11 mouse cellular contexts compared by ENCODE assay signal in the genomic region with DNA sequence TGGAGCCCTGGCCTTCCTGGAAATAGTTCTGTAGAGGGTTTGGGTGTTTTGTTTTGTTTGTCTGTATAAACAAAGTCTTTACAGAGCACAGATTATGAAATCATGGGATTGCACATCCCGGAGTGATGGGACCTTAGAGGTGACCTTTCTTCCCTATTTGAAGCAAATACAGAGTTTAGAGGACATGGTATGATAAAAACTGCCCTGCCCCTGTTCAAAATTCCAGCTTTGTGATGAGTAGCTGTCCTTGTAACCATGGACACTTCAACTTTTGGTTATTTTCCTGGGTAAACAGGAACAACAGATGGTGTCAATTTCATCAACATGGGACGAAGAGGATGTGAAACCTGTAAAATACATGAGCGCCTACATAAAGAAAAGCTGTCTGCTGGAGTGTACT. TPM values are rescaled to one million over a fixed set of nuclear protein-coding genes. Genes with fewer than 3 reads are reported as not detected.
DNase-seq lines count a peak whose midpoint lies in the region; ATAC-seq and TF ChIP-seq lines count a peak whose summit lies in the region.
"Had no signal": no experiment of that assay in that cellular context is flagged by ENCODE, and none has a peak within 500 bp of the region (broad histone marks: within the 10 kb centered on the region; RNA-seq: fewer than 3 reads in every experiment).

No protein-coding gene starts in this region.

- no peak overlapping the region for H3K4me2 ChIP-seq in midbrain, postnatal 0 days (ENCODE audit: low read depth, low read length, poor library complexity, severe bottlenecking)
- peak overlapping the region; percentile 79 for H3K4me2 ChIP-seq in liver, embryonic 16.5 days (ENCODE audit: low read depth, low read length)
- H3K4me2 ChIP-seq in stomach, embryonic 16.5 days (ENCODE audit: low read depth, low read length) = peak overlapping the region; percentile 9; the same call in 1 of the 2 replicates

- intact Hi-C loops in gastrocnemius, adult 2 months (cut with DNase I) = no loop called here

- WGBS in midbrain, embryonic 10.5 days = 90% methylated on average over 3 of the region's 3 CpGs
- WGBS in midbrain, postnatal 0 days = 90% methylated on average over 3 of the region's 3 CpGs
- WGBS in liver, embryonic 16.5 days (ENCODE audit: insufficient replicate concordance) = 74% methylated on average over 3 of the region's 3 CpGs
- 77% methylated on average over 3 of the region's 3 CpGs for WGBS in stomach, embryonic 16.5 days

- H3K27me3 ChIP-seq in midbrain, embryonic 10.5 days (ENCODE audit: low read depth, poor library complexity, severe bottlenecking) = no peaks in the 10 kb centered on the region
- no peaks in the 10 kb centered on the region for H3K27me3 ChIP-seq in midbrain, postnatal 0 days (ENCODE audit: insufficient read depth, low read length)
- H3K27me3 ChIP-seq in liver, embryonic 16.5 days (ENCODE audit: control insufficient read depth, insufficient read depth, low read depth, low read length) = no peaks in the 10 kb centered on the region
- H3K27me3 ChIP-seq in stomach, embryonic 16.5 days (ENCODE audit: control insufficient read depth, insufficient read depth, low read length) = no peaks in the 10 kb centered on the region
- H3K27me3 ChIP-seq: heart, embryonic 15.5 days had no signal

- H3K9me3 ChIP-seq in midbrain, embryonic 10.5 days (replicated peaks) = no peaks in the 10 kb centered on the region
- no peaks in the 10 kb centered on the region for H3K9me3 ChIP-seq in midbrain, postnatal 0 days (ENCODE audit: low read length)
- H3K9me3 ChIP-seq in liver, embryonic 16.5 days (replicated peaks; ENCODE audit: control insufficient read depth, low read length) = no peaks in the 10 kb centered on the region
- no peaks in the 10 kb centered on the region for H3K9me3 ChIP-seq in stomach, embryonic 16.5 days (replicated peaks; ENCODE audit: control insufficient read depth, low read length)
- H3K9me3 ChIP-seq: heart, embryonic 15.5 days had no signal

- no peak overlapping the region; the same call in 1 of the 2 replicates for H3K4me3 ChIP-seq in gastrocnemius, adult 2 months
- H3K4me3 ChIP-seq in midbrain, embryonic 10.5 days = peak overlapping the region; percentile 93; the same call in 1 of the 2 replicates
- no peak overlapping the region for H3K4me3 ChIP-seq in midbrain, postnatal 0 days (ENCODE audit: low read depth, low read length)
- peak overlapping the region; percentile 93; the same call in 1 of the 2 replicates for H3K4me3 ChIP-seq in liver, embryonic 16.5 days (ENCODE audit: low read depth, low read length)
- no peak overlapping the region for H3K4me3 ChIP-seq in stomach, embryonic 16.5 days (replicated peaks; ENCODE audit: low read length)

- no peak for DNase-seq in gastrocnemius, adult 2 months
- no peak for DNase-seq in gastrocnemius, postnatal 4 days (ENCODE audit: low spot score in 2 of 2)
- DNase-seq in midbrain, embryonic 10.5 days (ENCODE audit: low spot score) = no peak
- no peak for DNase-seq in midbrain, postnatal 0 days (ENCODE audit: low spot score)
- no peak for DNase-seq in thymus, postnatal 4 days
- no peak for DNase-seq in cerebellum, postnatal 4 days (ENCODE audit: low spot score in 2 of 2)
- DNase-seq: embryo, embryonic 11 days; kidney, adult 8-10 months had no signal

- no peak for TF ChIP-seq CTCF in gastrocnemius, adult 2 months (IDR thresholded peaks at IDR 0.05)
- TF ChIP-seq CTCF in midbrain, postnatal 0 days (IDR thresholded peaks at IDR 0.05) = no peak

- H3K27ac ChIP-seq in gastrocnemius, adult 2 months = peak overlapping the region; percentile 95; the same call in 1 of the 2 replicates
- no peak overlapping the region for H3K27ac ChIP-seq in midbrain, embryonic 10.5 days (replicated peaks)
- no peak overlapping the region for H3K27ac ChIP-seq in midbrain, postnatal 0 days (ENCODE audit: low read depth, low read length)
- peak overlapping the region; percentile 35; the same call in 1 of the 2 replicates for H3K27ac ChIP-seq in liver, embryonic 16.5 days (ENCODE audit: low read length)
- no peak overlapping the region for H3K27ac ChIP-seq in stomach, embryonic 16.5 days (ENCODE audit: low read length)

- peaks cover 33% of the 10 kb centered on the region for H3K4me1 ChIP-seq in midbrain, embryonic 10.5 days
- H3K4me1 ChIP-seq in midbrain, postnatal 0 days (ENCODE audit: insufficient read depth, low read length) = peaks cover 21% of the 10 kb centered on the region
- H3K4me1 ChIP-seq in liver, embryonic 16.5 days (ENCODE audit: control insufficient read depth, low read depth, low read length) = peaks cover 31% of the 10 kb centered on the region
- H3K4me1 ChIP-seq in stomach, embryonic 16.5 days (ENCODE audit: control insufficient read depth, insufficient read depth, low read length) = peaks cover 25% of the 10 kb centered on the region

- H3K36me3 ChIP-seq in midbrain, embryonic 10.5 days = peaks cover 11% of the 10 kb centered on the region
- no peaks in the 10 kb centered on the region for H3K36me3 ChIP-seq in midbrain, postnatal 0 days (ENCODE audit: insufficient read depth, low read length)
- no peaks in the 10 kb centered on the region for H3K36me3 ChIP-seq in liver, embryonic 16.5 days (ENCODE audit: control insufficient read depth, insufficient read depth)
- no peaks in the 10 kb centered on the region for H3K36me3 ChIP-seq in stomach, embryonic 16.5 days (ENCODE audit: control insufficient read depth, insufficient read depth, low read length)
- H3K36me3 ChIP-seq: heart, embryonic 15.5 days had no signal

- H3K9ac ChIP-seq in midbrain, postnatal 0 days (replicated peaks; ENCODE audit: low read length, poor library complexity, severe bottlenecking) = no peak overlapping the region
- no peak overlapping the region; the same call in 1 of the 2 replicates for H3K9ac ChIP-seq in liver, embryonic 16.5 days (ENCODE audit: low read depth, low read length)
- no peak overlapping the region for H3K9ac ChIP-seq in stomach, embryonic 16.5 days (ENCODE audit: low read length)

- no peak for ATAC-seq in midbrain, postnatal 0 days (ENCODE audit: low FRiP score)
- ATAC-seq in liver, embryonic 16.5 days (ENCODE audit: low read depth) = no peak
- ATAC-seq in stomach, embryonic 16.5 days (ENCODE audit: insufficient read depth, low FRiP score) = no peak

RNA-seq across cellular contexts. Expression of gene Ankrd11, which starts 1.9 kb away (rescaled TPM):
- 10 to 100 TPM; 60.3 to 62.1 TPM for total RNA-seq in gastrocnemius, adult 2 months (2021)
- total RNA-seq in gastrocnemius, postnatal 4 days (2021) = 10 to 100 TPM; 81.1 to 92.9 TPM
- 29.5 TPM in 2 replicates for polyA plus RNA-seq in midbrain, embryonic 10.5 days (2016; fragmentation: Nextera tagmentation; extraction: Ambion mirVana)
- total RNA-seq in midbrain, postnatal 0 days (2014; rRNA removed) = 92.5 and 98.3 TPM in 2 replicates
- polyA plus RNA-seq in midbrain, postnatal 0 days (2015; fragmentation: Nextera tagmentation; extraction: Ambion mirVana) = 62.2 and 78.7 TPM in 2 replicates
- polyA plus RNA-seq in liver, embryonic 16.5 days (2015; fragmentation: Nextera tagmentation; extraction: Ambion mirVana) = 7.8 and 8.6 TPM in 2 replicates
- polyA plus RNA-seq in stomach, embryonic 16.5 days (2015; fragmentation: Nextera tagmentation; extraction: Ambion mirVana) = 23.1 and 24.6 TPM in 2 replicates

RNA-seq across cellular contexts. Expression of gene Spg7, which starts 18.8 kb away (rescaled TPM):
- total RNA-seq in gastrocnemius, adult 2 months (2021) = 10 to 100 TPM; 67.4 to 74.9 TPM
- total RNA-seq in gastrocnemius, postnatal 4 days (2021) = 10 to 100 TPM; 61.0 to 63.2 TPM
- 49.5 and 50.9 TPM in 2 replicates for polyA plus RNA-seq in midbrain, embryonic 10.5 days (2016; fragmentation: Nextera tagmentation; extraction: Ambion mirVana)
- 47.2 and 64.3 TPM in 2 replicates for total RNA-seq in midbrain, postnatal 0 days (2014; rRNA removed)
- 50.1 and 51.3 TPM in 2 replicates for polyA plus RNA-seq in midbrain, postnatal 0 days (2015; fragmentation: Nextera tagmentation; extraction: Ambion mirVana)
- polyA plus RNA-seq in liver, embryonic 16.5 days (2015; fragmentation: Nextera tagmentation; extraction: Ambion mirVana) = 19.9 and 20.7 TPM in 2 replicates
- 43.0 and 44.8 TPM in 2 replicates for polyA plus RNA-seq in stomach, embryonic 16.5 days (2015; fragmentation: Nextera tagmentation; extraction: Ambion mirVana)

RNA-seq across cellular contexts. Expression of gene Rpl13, which starts 58.2 kb away (rescaled TPM):
- total RNA-seq in gastrocnemius, adult 2 months (2021) = 100 to 1,000 TPM; 389 to 466 TPM
- total RNA-seq in gastrocnemius, postnatal 4 days (2021) = 100 to 1,000 TPM; 798 to 871 TPM
- 1,200 and 1,392 TPM in 2 replicates for polyA plus RNA-seq in midbrain, embryonic 10.5 days (2016; fragmentation: Nextera tagmentation; extraction: Ambion mirVana)
- total RNA-seq in midbrain, postnatal 0 days (2014; rRNA removed) = 2,117 and 2,785 TPM in 2 replicates
- 801 and 821 TPM in 2 replicates for polyA plus RNA-seq in midbrain, postnatal 0 days (2015; fragmentation: Nextera tagmentation; extraction: Ambion mirVana)
- polyA plus RNA-seq in liver, embryonic 16.5 days (2015; fragmentation: Nextera tagmentation; extraction: Ambion mirVana) = 732 and 803 TPM in 2 replicates
- 1,046 and 1,463 TPM in 2 replicates for polyA plus RNA-seq in stomach, embryonic 16.5 days (2015; fragmentation: Nextera tagmentation; extraction: Ambion mirVana)

Comparison
In these comparisons a context has a peak if more than half of its experiments do, and no peak if none do; other contexts are left out.
1. H3K4me3 ChIP-seq: peak in midbrain, embryonic 10.5 days (single experiment) and liver, embryonic 16.5 days (single experiment); none in gastrocnemius, adult 2 months (single experiment), midbrain, postnatal 0 days (single experiment) and stomach, embryonic 16.5 days (single experiment).
2. H3K27ac ChIP-seq: peak in gastrocnemius, adult 2 months (single experiment) and liver, embryonic 16.5 days (single experiment); none in midbrain, embryonic 10.5 days (single experiment), midbrain, postnatal 0 days (single experiment) and stomach, embryonic 16.5 days (single experiment).